Mouse (Mus musculus) spleen, postnatal 10 days (tissue): ENCODE data around the gene Borcs5.
"Not testable (repeated sequence)": the region's sequence is repeated elsewhere in the genome, so short reads cannot be mapped to it uniquely, and the experiment has no call there.

Experiments
- DNase-seq, 2 experiments: peaks; one replicate each; pipeline ENCODE4 v3.0.0; 2021 to 2022; ENCODE audit warnings: low spot score in 2 of 2

Borcs5 gene

DNA sequence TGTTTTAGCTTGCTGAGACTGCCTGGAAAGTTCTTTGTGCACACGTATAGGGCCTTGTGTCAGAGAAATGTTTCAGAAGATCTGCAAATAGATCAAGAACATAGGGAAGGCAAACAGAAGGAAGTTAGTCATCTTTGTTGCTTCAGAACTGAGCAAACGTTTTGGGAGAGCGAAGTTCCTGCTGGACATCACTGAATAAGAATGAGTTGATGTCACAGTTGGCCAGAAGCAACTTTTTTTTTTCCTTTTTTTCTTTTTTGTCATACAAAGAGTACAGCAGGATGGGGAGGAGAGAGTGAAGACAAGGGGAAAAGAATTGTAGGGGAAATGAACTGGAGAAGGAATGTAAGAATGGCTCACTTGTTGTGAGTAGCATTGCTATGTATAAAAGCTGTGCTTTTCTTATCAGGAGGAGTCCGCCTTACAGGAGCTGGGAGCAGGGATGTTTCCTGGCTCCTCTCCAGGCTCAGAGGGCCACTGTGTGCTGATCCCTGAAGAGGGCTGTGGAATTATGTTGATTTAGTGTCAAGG lies 31.6 kb downstream of the Borcs5 start:
- DNase-seq, result no peak

DNA sequence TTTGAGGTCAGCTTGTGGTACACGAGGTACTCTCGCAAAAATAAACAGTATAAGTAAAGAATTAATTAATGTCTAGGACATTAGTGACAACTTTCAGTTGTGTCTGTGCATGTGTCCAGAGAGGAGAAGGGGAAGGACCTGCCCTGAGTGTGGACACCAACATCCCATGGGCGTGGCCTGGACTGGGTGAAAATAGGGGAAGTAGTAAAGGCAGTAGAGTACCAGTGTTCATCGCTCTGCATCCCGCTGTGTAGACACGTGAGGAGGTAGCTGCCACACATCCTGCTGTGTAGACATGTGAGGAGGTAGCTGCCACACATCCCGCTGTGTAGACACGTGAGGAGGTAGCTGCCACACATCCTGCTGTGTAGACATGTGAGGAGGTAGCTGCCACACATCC lies 34.4 kb downstream of the Borcs5 start:
- peak in 1 of 2 experiments; percentile 35 for DNase-seq

- DNase-seq, result no peak
Observed at GRCm38 (mm10) chr6:134677504-134677903, 38.2 kb downstream of the Borcs5 start.

DNA sequence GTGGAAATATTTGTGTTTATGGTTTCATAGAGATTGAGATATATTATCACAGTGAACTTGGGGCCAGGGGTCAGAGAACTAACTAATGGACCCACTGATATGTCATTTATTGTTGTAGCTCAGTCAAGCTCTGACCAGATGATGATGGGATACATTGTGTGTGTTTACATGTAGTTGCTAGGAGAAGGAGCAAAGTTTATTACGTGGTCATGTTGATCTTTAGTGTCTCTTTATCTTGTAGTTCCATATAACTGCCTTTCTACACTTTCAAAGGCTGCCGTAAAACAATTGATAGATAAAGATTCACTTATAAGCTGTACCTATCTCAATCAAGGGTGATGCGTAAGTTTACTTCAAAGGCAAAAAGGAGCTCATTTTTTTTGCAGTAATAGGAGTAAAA lies 38.7 kb downstream of the Borcs5 start:
- no peak for DNase-seq

GRCm38 (mm10) chr6:134679330-134679729 lies 40.0 kb downstream of the Borcs5 start:
- DNase-seq, result not testable (repeated sequence)

GRCm38 (mm10) chr6:134684354-134684915 lies 45.1 kb downstream of the Borcs5 start:
- no peak for DNase-seq

- DNase-seq, result no peak
Observed at GRCm38 (mm10) chr6:134685040-134685439, 45.7 kb downstream of the Borcs5 start.

DNA sequence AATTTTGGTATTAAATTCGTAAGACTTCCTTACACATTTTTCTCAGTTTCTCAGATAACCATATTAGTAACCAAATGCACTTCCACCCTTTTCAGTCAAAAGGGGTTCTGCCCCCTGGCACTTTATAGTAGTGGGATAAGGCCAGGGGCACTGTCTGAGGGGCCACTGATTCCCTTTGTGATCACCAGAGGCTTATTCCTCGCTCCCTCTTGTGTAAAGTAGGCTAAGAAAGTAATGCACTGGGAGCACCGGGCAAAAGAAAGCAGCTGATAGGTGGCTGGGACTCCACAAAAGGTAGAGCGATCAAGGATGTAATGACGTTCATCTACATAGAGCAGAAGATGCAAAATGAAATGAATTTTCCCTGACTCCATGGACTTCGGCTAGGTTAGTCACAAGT lies 46.2 kb downstream of the Borcs5 start:
- no peak for DNase-seq

- DNase-seq, result no peak
Observed at GRCm38 (mm10) chr6:134694498-134694897, 55.2 kb downstream of the Borcs5 start.

- no peak for DNase-seq
Observed at GRCm38 (mm10) chr6:134694988-134695387, 55.7 kb downstream of the Borcs5 start.

- no peak for DNase-seq
Observed at GRCm38 (mm10) chr6:134695625-134696024, 56.3 kb downstream of the Borcs5 start.

DNA sequence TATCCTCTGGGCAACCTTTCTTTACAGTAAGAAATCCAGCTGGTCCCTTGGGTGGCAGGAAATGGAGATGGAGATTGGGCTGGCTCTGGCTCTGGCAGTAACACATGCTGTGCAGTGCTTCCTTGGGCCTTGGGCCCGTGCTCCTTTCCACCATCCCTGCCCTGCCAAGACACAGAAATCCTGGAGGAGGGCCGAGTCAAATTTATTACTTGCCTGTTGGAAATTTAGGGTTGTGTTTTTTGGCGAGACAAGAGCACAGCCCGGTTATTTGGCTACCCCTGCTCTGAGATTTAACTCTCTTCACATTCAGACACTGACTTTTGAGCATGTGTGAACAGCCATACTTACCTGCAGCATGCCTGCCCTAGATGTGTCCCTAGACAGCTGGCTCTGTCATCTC lies 56.8 kb downstream of the Borcs5 start:
- DNase-seq, result no peak

- DNase-seq, result no peak
Observed at GRCm38 (mm10) chr6:134696554-134696953, 57.2 kb downstream of the Borcs5 start.

GRCm38 (mm10) chr6:134698243-134698642 lies 58.9 kb downstream of the Borcs5 start:
- no peak for DNase-seq

GRCm38 (mm10) chr6:134700451-134701210 lies 61.3 kb downstream of the Borcs5 start:
- DNase-seq, result peak in 1 of 2 experiments; percentile 30

- DNase-seq, result no peak
Observed at GRCm38 (mm10) chr6:134701211-134701602, 61.9 kb downstream of the Borcs5 start.

DNA sequence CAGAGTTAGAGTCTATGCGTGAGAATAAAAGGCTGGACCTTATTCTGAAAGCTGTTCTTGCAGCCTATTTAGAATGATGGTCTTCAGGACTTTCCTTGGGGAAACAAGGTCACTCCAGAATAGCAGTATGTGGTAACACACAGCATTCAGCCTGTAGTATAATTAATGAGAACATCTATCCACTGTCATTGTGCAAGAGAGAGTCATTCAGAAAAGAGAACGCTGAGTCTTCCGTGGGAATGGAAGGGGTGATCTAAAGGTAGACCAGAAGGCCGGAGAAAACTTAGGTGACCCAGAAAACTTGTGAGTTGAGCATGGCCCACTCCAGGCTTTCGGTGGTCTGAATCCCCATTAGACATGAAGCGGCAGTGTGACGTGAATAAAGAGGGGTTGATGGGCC lies 62.9 kb downstream of the Borcs5 start:
- no peak for DNase-seq

DNA sequence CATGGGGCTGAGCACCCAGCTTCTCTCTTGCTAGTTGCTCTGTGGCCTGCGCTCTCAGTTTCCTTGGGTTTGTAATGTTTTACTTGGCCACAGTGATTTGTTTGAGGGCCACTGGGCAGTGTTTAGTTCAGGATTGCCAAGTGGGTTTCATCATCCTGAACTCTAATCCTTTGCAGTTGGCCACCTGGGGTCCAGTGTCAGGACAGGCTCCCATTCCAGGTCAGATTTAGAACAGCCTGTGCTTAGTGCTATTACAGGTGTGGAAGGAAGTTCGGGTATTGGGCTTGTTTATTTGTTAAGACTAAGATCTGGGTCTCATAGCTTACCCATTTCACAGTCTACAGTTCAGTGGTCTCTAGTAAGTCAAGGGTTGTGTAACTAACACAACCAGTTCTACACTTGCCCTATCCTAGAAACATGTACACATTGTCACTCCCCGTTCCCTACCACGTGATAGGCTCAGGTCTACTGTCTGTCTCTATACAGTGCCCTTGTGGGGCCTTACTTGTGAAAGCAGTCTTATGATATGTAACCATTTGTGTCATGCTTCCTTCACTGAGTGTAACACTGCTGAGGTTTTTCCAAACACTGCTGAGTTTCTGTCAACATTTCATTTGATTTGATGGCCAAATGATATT lies 63.9 kb downstream of the Borcs5 start:
- DNase-seq, result no peak

GRCm38 (mm10) chr6:134706467-134706866 lies 67.2 kb downstream of the Borcs5 start:
- no peak for DNase-seq

GRCm38 (mm10) chr6:134710020-134710419 lies 70.7 kb downstream of the Borcs5 start:
- no peak for DNase-seq

DNA sequence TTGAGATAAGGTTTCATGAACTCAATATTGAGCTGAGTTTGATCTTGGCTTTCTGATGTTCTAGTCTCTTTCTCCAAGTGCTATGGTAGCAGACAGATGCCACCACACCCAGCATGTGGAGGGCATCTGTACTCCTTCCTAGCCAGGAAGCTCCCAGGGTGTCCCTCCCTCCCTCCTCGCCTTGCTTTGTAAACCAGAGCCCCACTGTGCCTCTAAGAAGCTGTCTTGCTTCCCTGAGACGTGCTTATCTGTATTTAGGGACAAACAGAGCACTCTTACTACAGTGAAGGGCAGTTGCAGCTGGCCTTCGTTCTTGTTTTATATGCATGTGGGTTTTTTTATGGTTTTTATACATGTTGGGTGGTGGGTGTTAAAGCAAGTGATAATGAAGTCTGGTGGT lies 74.0 kb downstream of the Borcs5 start:
- DNase-seq, result no peak

- no peak for DNase-seq
Observed at GRCm38 (mm10) chr6:134713897-134714296, 74.6 kb downstream of the Borcs5 start.

DNA sequence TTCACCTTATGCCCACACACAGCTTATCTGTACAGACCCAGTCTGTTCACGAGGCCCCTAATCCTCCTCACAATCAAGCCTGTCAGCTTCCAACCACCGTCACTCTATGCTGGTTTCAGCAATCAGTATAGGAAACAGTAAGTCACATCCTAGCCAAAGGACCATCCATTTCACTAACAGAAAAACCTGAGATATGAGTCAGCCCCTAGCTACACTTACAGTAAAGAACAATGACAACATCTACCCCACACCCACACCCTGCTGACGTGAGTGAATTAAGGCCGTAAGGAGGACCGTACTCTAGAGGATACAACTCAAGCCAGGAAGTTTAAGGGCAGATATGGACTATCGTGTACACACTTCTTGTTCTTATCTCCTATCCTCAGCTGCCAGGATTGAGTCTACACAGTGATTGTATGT lies 76.9 kb downstream of the Borcs5 start:
- DNase-seq, result no peak
